Mouse (Mus musculus): ENCODE results near the gene Tldc2. TPM values are rescaled to one million over a fixed set of nuclear protein-coding genes. Genes with fewer than 3 reads are reported as not detected.

Tldc2 gene
- polyA plus RNA-seq, 1 experiment from 2014 or later, result not detected

- H3K4me3 ChIP-seq (ENCODE audit: low read depth, low read length), result no peak overlapping the region
- H3K27ac ChIP-seq (ENCODE audit: low read depth), result no peak overlapping the region
- WGBS, result 89% methylated on average over 9 of the region's 9 CpGs
- no peaks in the 10 kb centered on the region for H3K36me3 ChIP-seq (ENCODE audit: control insufficient read depth, insufficient read depth, low read length)
- H3K9ac ChIP-seq (ENCODE audit: low read length), result no peak overlapping the region
- H3K4me2 ChIP-seq (ENCODE audit: low read length), result no peak overlapping the region
- no peak for DNase-seq (ENCODE audit: low spot score)
- H3K9me3 ChIP-seq (ENCODE audit: control insufficient read depth, low read length), result no peaks in the 10 kb centered on the region
- H3K4me1 ChIP-seq (replicated peaks; ENCODE audit: control insufficient read depth, insufficient read depth, low read length), result no peaks in the 10 kb centered on the region; the same call in 1 of the 2 replicates
- no peaks in the 10 kb centered on the region for H3K27me3 ChIP-seq (replicated peaks; ENCODE audit: control insufficient read depth, insufficient read depth, low read length)
- ATAC-seq (replicated peaks; ENCODE audit: low FRiP score, low TSS enrichment, low read depth), result no peak
These were observed 51.3 kb downstream of the Tldc2 start for GRCm38 (mm10) chr2:157137959-157138731.

GRCm38 (mm10) chr2:157138808-157139207 is 52.0 kb downstream of the Tldc2 start:
- Histone ChIP-seq H3K9me3 (ENCODE audit: control insufficient read depth, low read length) (no peaks in the 10 kb centered on the region), H3K36me3 (ENCODE audit: control insufficient read depth, insufficient read depth, low read length) (no peaks in the 10 kb centered on the region), H3K4me1 (replicated peaks; ENCODE audit: control insufficient read depth, insufficient read depth, low read length) (no peaks in the 10 kb centered on the region; the same call in 1 of the 2 replicates), H3K27ac (ENCODE audit: low read depth) (no peak overlapping the region), H3K27me3 (replicated peaks; ENCODE audit: control insufficient read depth, insufficient read depth, low read length) (no peaks in the 10 kb centered on the region), H3K9ac (ENCODE audit: low read length) (no peak overlapping the region), H3K4me2 (ENCODE audit: low read length) (no peak overlapping the region), H3K4me3 (ENCODE audit: low read depth, low read length) (no peak overlapping the region)
- DNase-seq (ENCODE audit: low spot score) (no peak), ATAC-seq (replicated peaks; ENCODE audit: low FRiP score, low TSS enrichment, low read depth) (no peak)
- 82% methylated on average over 5 of the region's 5 CpGs for WGBS

GRCm38 (mm10) chr2:157139251-157139802 is 52.5 kb downstream of the Tldc2 start:
- Histone ChIP-seq H3K27ac (ENCODE audit: low read depth) (no peak overlapping the region), H3K9me3 (ENCODE audit: control insufficient read depth, low read length) (no peaks in the 10 kb centered on the region), H3K4me2 (ENCODE audit: low read length) (no peak overlapping the region), H3K4me3 (ENCODE audit: low read depth, low read length) (no peak overlapping the region), H3K27me3 (replicated peaks; ENCODE audit: control insufficient read depth, insufficient read depth, low read length) (no peaks in the 10 kb centered on the region), H3K4me1 (replicated peaks; ENCODE audit: control insufficient read depth, insufficient read depth, low read length) (no peaks in the 10 kb centered on the region; the same call in 1 of the 2 replicates), H3K9ac (ENCODE audit: low read length) (no peak overlapping the region), H3K36me3 (ENCODE audit: control insufficient read depth, insufficient read depth, low read length) (no peaks in the 10 kb centered on the region)
- DNase-seq (ENCODE audit: low spot score) (no peak), ATAC-seq (replicated peaks; ENCODE audit: low FRiP score, low TSS enrichment, low read depth) (no peak)
- WGBS, result 85% methylated on average over 5 of the region's 5 CpGs

GRCm38 (mm10) chr2:157141962-157142361 is 55.1 kb downstream of the Tldc2 start:
- no peak for ATAC-seq (replicated peaks; ENCODE audit: low FRiP score, low TSS enrichment, low read depth)
- 87% methylated on average over 4 of the region's 4 CpGs for WGBS
- peaks cover 10% of the 10 kb centered on the region for H3K36me3 ChIP-seq (ENCODE audit: control insufficient read depth, insufficient read depth, low read length)
- no peak for DNase-seq (ENCODE audit: low spot score)
- no peak overlapping the region for H3K4me2 ChIP-seq (ENCODE audit: low read length)
- H3K9me3 ChIP-seq (ENCODE audit: control insufficient read depth, low read length), result no peaks in the 10 kb centered on the region
- H3K27ac ChIP-seq (ENCODE audit: low read depth), result no peak overlapping the region
- H3K27me3 ChIP-seq (replicated peaks; ENCODE audit: control insufficient read depth, insufficient read depth, low read length), result no peaks in the 10 kb centered on the region
- H3K4me3 ChIP-seq (ENCODE audit: low read depth, low read length), result no peak overlapping the region
- H3K4me1 ChIP-seq (replicated peaks; ENCODE audit: control insufficient read depth, insufficient read depth, low read length), result no peaks in the 10 kb centered on the region
- H3K9ac ChIP-seq (ENCODE audit: low read length), result no peak overlapping the region

GRCm38 (mm10) chr2:157144132-157144531 is 57.3 kb downstream of the Tldc2 start:
- H3K9me3 ChIP-seq (ENCODE audit: control insufficient read depth, low read length), result no peaks in the 10 kb centered on the region
- ATAC-seq (replicated peaks; ENCODE audit: low FRiP score, low TSS enrichment, low read depth), result no peak
- no peak for DNase-seq (ENCODE audit: low spot score)
- H3K4me3 ChIP-seq (ENCODE audit: low read depth, low read length), result no peak overlapping the region
- H3K4me1 ChIP-seq (replicated peaks; ENCODE audit: control insufficient read depth, insufficient read depth, low read length), result no peaks in the 10 kb centered on the region
- WGBS, result 90% methylated on average over 5 of the region's 5 CpGs
- peaks cover 24% of the 10 kb centered on the region for H3K36me3 ChIP-seq (ENCODE audit: control insufficient read depth, insufficient read depth, low read length)
- H3K9ac ChIP-seq (ENCODE audit: low read length), result no peak overlapping the region
- no peaks in the 10 kb centered on the region for H3K27me3 ChIP-seq (replicated peaks; ENCODE audit: control insufficient read depth, insufficient read depth, low read length)
- no peak overlapping the region for H3K27ac ChIP-seq (ENCODE audit: low read depth)
- H3K4me2 ChIP-seq (ENCODE audit: low read length), result no peak overlapping the region

GRCm38 (mm10) chr2:157145173-157145572 is 58.3 kb downstream of the Tldc2 start:
- Histone ChIP-seq H3K4me1 (replicated peaks; ENCODE audit: control insufficient read depth, insufficient read depth, low read length) (no peaks in the 10 kb centered on the region), H3K27me3 (replicated peaks; ENCODE audit: control insufficient read depth, insufficient read depth, low read length) (no peaks in the 10 kb centered on the region), H3K36me3 (ENCODE audit: control insufficient read depth, insufficient read depth, low read length) (peaks cover 34% of the 10 kb centered on the region), H3K9ac (ENCODE audit: low read length) (no peak overlapping the region), H3K27ac (ENCODE audit: low read depth) (no peak overlapping the region), H3K9me3 (ENCODE audit: control insufficient read depth, low read length) (no peaks in the 10 kb centered on the region), H3K4me3 (ENCODE audit: low read depth, low read length) (no peak overlapping the region), H3K4me2 (ENCODE audit: low read length) (no peak overlapping the region)
- ATAC-seq (replicated peaks; ENCODE audit: low FRiP score, low TSS enrichment, low read depth) (no peak), DNase-seq (ENCODE audit: low spot score) (no peak)
- WGBS, result 63% methylated on average over 1 of the region's 1 CpGs

Other genes starting within 250 kb of the Tldc2 start
- 61.4 and 63.5 TPM in 2 replicates for gene Tgif2, start 247.0 kb upstream of the Tldc2 start, polyA plus RNA-seq (2014; fragmentation: Nextera tagmentation; extraction: Ambion mirVana)
- gene 4930518I15Rik, start 229.1 kb upstream of the Tldc2 start, polyA plus RNA-seq (2014; fragmentation: Nextera tagmentation; extraction: Ambion mirVana), result 6.3 and 8.9 TPM in 2 replicates
- gene Rab5if, start 223.9 kb upstream of the Tldc2 start, polyA plus RNA-seq (2014; fragmentation: Nextera tagmentation; extraction: Ambion mirVana), result 253 and 276 TPM in 2 replicates
- gene Sla2, start 199.9 kb upstream of the Tldc2 start, polyA plus RNA-seq (2014; fragmentation: Nextera tagmentation; extraction: Ambion mirVana), result 0.40 and 0.51 TPM in 2 replicates
- gene Ndrg3, start 95.0 kb upstream of the Tldc2 start, polyA plus RNA-seq (2014; fragmentation: Nextera tagmentation; extraction: Ambion mirVana), result 36.7 and 41.4 TPM in 2 replicates
- gene Dsn1, start 79.9 kb upstream of the Tldc2 start, polyA plus RNA-seq (2014; fragmentation: Nextera tagmentation; extraction: Ambion mirVana), result 31.6 and 36.4 TPM in 2 replicates
- 4.7 and 6.1 TPM in 2 replicates for gene Soga1, start 7.8 kb upstream of the Tldc2 start, polyA plus RNA-seq (2014; fragmentation: Nextera tagmentation; extraction: Ambion mirVana)
- 28.1 and 28.7 TPM in 2 replicates for gene Samhd1, start 48.2 kb downstream of the Tldc2 start, polyA plus RNA-seq (2014; fragmentation: Nextera tagmentation; extraction: Ambion mirVana)
- 25.0 and 25.8 TPM in 2 replicates for gene Rbl1, start 117.5 kb downstream of the Tldc2 start, polyA plus RNA-seq (2014; fragmentation: Nextera tagmentation; extraction: Ambion mirVana)
- 338 and 339 TPM in 2 replicates for gene Rpn2, start 192.0 kb downstream of the Tldc2 start, polyA plus RNA-seq (2014; fragmentation: Nextera tagmentation; extraction: Ambion mirVana)
- 0.32 and 0.62 TPM in 2 replicates for gene Mroh8, start 192.5 kb downstream of the Tldc2 start, polyA plus RNA-seq (2014; fragmentation: Nextera tagmentation; extraction: Ambion mirVana)